Mouse (Mus musculus) frontal cortex, postnatal 14 days (tissue): ENCODE data around the gene Smarca1.

Experiments
- DNase-seq, 2 experiments: peaks; one replicate each; pipeline ENCODE4 v3.0.0; 2022; ENCODE audit warnings: low spot score in 2 of 2

The Smarca1 gene

DNA sequence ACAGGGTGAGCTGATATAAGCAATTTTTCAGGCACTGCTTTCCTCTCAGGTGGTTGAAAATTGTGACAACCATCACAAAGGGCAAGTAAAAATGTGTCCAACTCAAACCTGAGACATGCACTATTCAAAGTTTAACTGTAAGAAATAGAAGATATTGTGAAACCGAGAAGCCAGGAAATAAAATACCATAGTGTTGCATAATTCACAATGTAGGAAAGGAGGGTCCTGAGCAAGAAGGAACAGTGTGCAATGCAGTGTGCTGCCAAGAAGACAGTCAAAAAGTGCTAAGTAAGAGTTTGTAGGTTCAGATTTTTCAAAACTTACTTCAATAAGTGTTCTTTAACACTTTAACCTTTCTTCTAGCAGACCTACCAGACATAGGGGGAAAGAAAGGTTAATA, 128.3 kb downstream of the Smarca1 start:
- no peak for DNase-seq

DNA sequence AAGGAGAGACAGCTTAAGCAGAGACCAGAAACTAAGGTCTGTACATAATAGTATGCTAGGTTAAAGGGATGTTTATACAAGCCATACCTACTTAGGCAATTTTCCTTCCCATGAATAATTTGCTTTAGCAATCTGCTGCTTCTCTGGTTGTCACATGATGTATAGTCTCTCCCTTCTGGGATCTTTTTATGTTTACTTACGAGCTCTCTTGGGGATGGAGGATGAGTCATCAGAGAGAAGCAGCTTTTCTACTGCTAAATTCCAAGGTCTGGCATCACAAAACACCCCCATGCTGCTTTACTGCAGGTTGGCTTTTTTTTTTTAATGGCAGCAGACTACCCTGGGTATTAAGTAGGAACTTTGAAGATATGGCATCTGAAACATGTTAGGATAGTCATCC, 132.6 kb downstream of the Smarca1 start:
- DNase-seq: no peak
